Mouse (Mus musculus): ENCODE results near the gene Lemd1. TPM values are rescaled to one million over a fixed set of nuclear protein-coding genes. Genes with fewer than 3 reads are reported as not detected.

Gene Lemd1
- total and polyA plus RNA-seq, 3 experiments, result not detected

GRCm38 (mm10) chr1:132155737-132156136, 35.5 kb upstream of the Lemd1 start:
- Histone ChIP-seq H3K4me3 (replicated peaks in 1 of 3; ENCODE audit: low read depth in 2 of 3, low read length in 2 of 3, poor library complexity in 1 of 3) (peak overlapping the region in 1 of 3 experiments; percentile 12), H3K27ac (ENCODE audit: insufficient read depth, low read depth) (no peak overlapping the region), H3K4me1 (ENCODE audit: control insufficient read depth in 1 of 2, insufficient read depth in 2 of 2) (peaks cover 4 to 17% of the 10 kb centered on the region in 2 experiments; a peak in 3 of 4 replicates), H3K36me3 (replicated peaks in 1 of 2; ENCODE audit: control insufficient read depth in 1 of 2, insufficient read depth in 1 of 2, low read length in 1 of 2) (no peaks in the 10 kb centered on the region), H3K4me2 (ENCODE audit: insufficient read depth, low read depth, poor library complexity, severe bottlenecking) (peak overlapping the region; percentile 62; the same call in 1 of the 2 replicates), H3K9ac (ENCODE audit: insufficient read depth, low read depth) (no peak overlapping the region), H3K27me3 (replicated peaks) (peaks cover 44% of the 10 kb centered on the region), H3K9me3 (replicated peaks; ENCODE audit: low read length) (no peaks in the 10 kb centered on the region), H3K79me2 (replicated peaks; ENCODE audit: control insufficient read depth, extremely low read depth, insufficient read depth, poor library complexity, severe bottlenecking) (no peaks in the 10 kb centered on the region)
- in situ Hi-C loops (cut with MboI; ENCODE audit: low pct_ligation_motif_present, low pct_unique_long_range_greater_than_20kb, low sequenced_read_pairs), result loop anchor here (5.0 kb wide), 2 partner anchors 33 to 82 kb away; no protein-coding TSS in a partner anchor
- dilution Hi-C loops (cut with MboI; ENCODE audit: extremely low pct_ligation_motif_present, extremely low pct_unique_long_range_greater_than_20kb, low sequenced_read_pairs), result no loop called here
- peak; percentile 90 for DNase-seq (ENCODE audit: extremely low read depth)
- TF ChIP-seq BHLHE40 (IDR thresholded peaks at IDR 0.05; ENCODE audit: low read depth, low read length), result peak; percentile 32; the same call in 1 of the 2 replicates
- TF ChIP-seq MXI1 (IDR thresholded peaks at IDR 0.05; ENCODE audit: low read depth, low read length), result no peak
- TF ChIP-seq CHD2 (IDR thresholded peaks at IDR 0.05; ENCODE audit: low read length), result no peak
- TF ChIP-seq NELFE (IDR thresholded peaks at IDR 0.05; ENCODE audit: low read depth, low read length), result no peak; the same call in 1 of the 2 replicates
- peak; percentile 98 for TF ChIP-seq RAD21 (IDR thresholded peaks at IDR 0.05; ENCODE audit: low read depth, low read length)
- no peak for TF ChIP-seq CHD1 (IDR thresholded peaks at IDR 0.05; ENCODE audit: low read depth, low read length)
- no peak for TF ChIP-seq RCOR1 (conservative IDR thresholded peaks at IDR 0.05; ENCODE audit: low read depth, low read length)
- TF ChIP-seq MEF2A (IDR thresholded peaks at IDR 0.05; ENCODE audit: borderline replicate concordance, low read depth, low read length), result peak; percentile 57; the same call in 1 of the 2 replicates
- peak; percentile 69; the same call in 1 of the 2 replicates for TF ChIP-seq SIN3A (IDR thresholded peaks at IDR 0.05; ENCODE audit: low read length)
- TF ChIP-seq ELF1 (IDR thresholded peaks at IDR 0.05; ENCODE audit: low read depth, low read length), result peak; percentile 74
- TF ChIP-seq ZKSCAN1 (IDR thresholded peaks at IDR 0.05; ENCODE audit: borderline replicate concordance, low read depth, low read length), result no peak
- TF ChIP-seq EP300 (IDR thresholded peaks at IDR 0.05; ENCODE audit: low read length), result no peak
- no peak for TF ChIP-seq UBTF (IDR thresholded peaks at IDR 0.05; ENCODE audit: low read depth, low read length)
- TF ChIP-seq HCFC1 (IDR thresholded peaks at IDR 0.05; ENCODE audit: low read depth, low read length), result peak; percentile 31
- 0 out of 2 replicates have a peak, but pooled peaks have one; percentile 27 for TF ChIP-seq MAZ (IDR thresholded peaks at IDR 0.05; ENCODE audit: low read depth, low read length)
- no peak for TF ChIP-seq PAX5 (IDR thresholded peaks at IDR 0.05; ENCODE audit: low read length)
- TF ChIP-seq GABPA (IDR thresholded peaks at IDR 0.05; ENCODE audit: insufficient replicate concordance, low read depth, low read length), result no peak
- peak; percentile 76; the same call in 1 of the 2 replicates for TF ChIP-seq JUN (IDR thresholded peaks at IDR 0.05; ENCODE audit: insufficient read depth, low read depth, low read length)
- TF ChIP-seq CTCF (conservative IDR thresholded peaks at IDR 0.05 in 1 of 2, IDR thresholded peaks at IDR 0.05 in 1 of 2; ENCODE audit: low read depth in 2 of 2, low read length in 2 of 2), result peak; percentile 84 to 98
- no peak for TF ChIP-seq NRF1 (IDR thresholded peaks at IDR 0.05; ENCODE audit: low read depth, low read length)
- TF ChIP-seq ZNF384 (IDR thresholded peaks at IDR 0.05; ENCODE audit: low read depth, low read length), result peak; percentile 91
- peak; percentile 33; the same call in 1 of the 2 replicates for TF ChIP-seq IRF4 (IDR thresholded peaks at IDR 0.05; ENCODE audit: low read depth, low read length)
- no peak for TF ChIP-seq POLR2AphosphoS2 (IDR thresholded peaks at IDR 0.05; ENCODE audit: low read depth, low read length)
- no peak for TF ChIP-seq USF2 (conservative IDR thresholded peaks at IDR 0.05; ENCODE audit: low read depth, low read length)
- no peak for TF ChIP-seq KAT2A (IDR thresholded peaks at IDR 0.05; ENCODE audit: insufficient replicate concordance, low read length)
- peak; percentile 99 for TF ChIP-seq SMC3 (IDR thresholded peaks at IDR 0.05; ENCODE audit: low read depth, low read length)
- TF ChIP-seq ZC3H11A (IDR thresholded peaks at IDR 0.05; ENCODE audit: low read depth, low read length), result peak; percentile 94
- no peak for TF ChIP-seq USF1 (IDR thresholded peaks at IDR 0.05; ENCODE audit: low read depth, low read length)
- TF ChIP-seq E2F4 (IDR thresholded peaks at IDR 0.05; ENCODE audit: insufficient replicate concordance, low read depth, low read length), result no peak
- no peak for TF ChIP-seq ZMIZ1 (IDR thresholded peaks at IDR 0.05; ENCODE audit: low read depth, low read length)
- no peak for TF ChIP-seq MAFK (IDR thresholded peaks at IDR 0.05; ENCODE audit: insufficient replicate concordance, low read length)
- no peak for TF ChIP-seq POLR2A (IDR thresholded peaks at IDR 0.05; ENCODE audit: low read depth, low read length)
- no peak for TF ChIP-seq MAX (IDR thresholded peaks at IDR 0.05; ENCODE audit: low read length)
- no peak for TF ChIP-seq TBP (conservative IDR thresholded peaks at IDR 0.05; ENCODE audit: low read depth, low read length)
- TF ChIP-seq ETS1 (conservative IDR thresholded peaks at IDR 0.05; ENCODE audit: low read depth, low read length), result no peak; the same call in 1 of the 2 replicates
- no peak for TF ChIP-seq TCF12 (IDR thresholded peaks at IDR 0.05; ENCODE audit: low read depth, low read length)
- peak; percentile 89; the same call in 1 of the 2 replicates for TF ChIP-seq JUND (conservative IDR thresholded peaks at IDR 0.05; ENCODE audit: low read depth, low read length)
- TF ChIP-seq MYC (IDR thresholded peaks at IDR 0.05; ENCODE audit: low read depth, low read length), result 0 out of 2 replicates have a peak, but pooled peaks have one; percentile 30
